Mouse (Mus musculus): ENCODE measurements around the gene Zfp710. TPM values are rescaled to one million over a fixed set of nuclear protein-coding genes. Genes with fewer than 3 reads are reported as not detected.
A peak's percentile ranks its signal among the peaks of the same experiment; 100 is the strongest.

The Zfp710 gene
- total and polyA plus RNA-seq, 3 experiments, result 7.6 to 16.2 (median 14.4) TPM

GRCm38 (mm10) chr7:80026118-80026989, 1.7 kb downstream of the Zfp710 start:
- H3K9ac ChIP-seq (ENCODE audit: insufficient read depth, low read depth), result peak overlapping the region; percentile 100
- H3K79me2 ChIP-seq (replicated peaks; ENCODE audit: control insufficient read depth, extremely low read depth, insufficient read depth, poor library complexity, severe bottlenecking), result peaks cover 44% of the 10 kb centered on the region
- in situ Hi-C loops (cut with MboI; ENCODE audit: low pct_ligation_motif_present, low pct_unique_long_range_greater_than_20kb, low sequenced_read_pairs) (no loop called here), dilution Hi-C loops (cut with MboI; ENCODE audit: extremely low pct_ligation_motif_present, extremely low pct_unique_long_range_greater_than_20kb, low sequenced_read_pairs) (no loop called here)
- no peaks in the 10 kb centered on the region for H3K9me3 ChIP-seq (replicated peaks; ENCODE audit: low read length)
- TF ChIP-seq POLR2A (IDR thresholded peaks at IDR 0.05; ENCODE audit: low read depth, low read length) (peak; percentile 62), NELFE (IDR thresholded peaks at IDR 0.05; ENCODE audit: low read depth, low read length) (peak; percentile 11; the same call in 1 of the 2 replicates), MAZ (IDR thresholded peaks at IDR 0.05; ENCODE audit: low read depth, low read length) (peak; percentile 27; the same call in 1 of the 2 replicates), ETS1 (conservative IDR thresholded peaks at IDR 0.05; ENCODE audit: low read depth, low read length) (peak; percentile 36; the same call in 1 of the 2 replicates), BHLHE40 (IDR thresholded peaks at IDR 0.05; ENCODE audit: low read depth, low read length) (0 out of 2 replicates have a peak, but pooled peaks have one; percentile 35), RCOR1 (conservative IDR thresholded peaks at IDR 0.05; ENCODE audit: low read depth, low read length) (no peak), HCFC1 (IDR thresholded peaks at IDR 0.05; ENCODE audit: low read depth, low read length) (no peak), CHD2 (IDR thresholded peaks at IDR 0.05; ENCODE audit: low read length) (peak; percentile 75), TBP (conservative IDR thresholded peaks at IDR 0.05; ENCODE audit: low read depth, low read length) (0 out of 2 replicates have a peak, but pooled peaks have one; percentile 53), MXI1 (IDR thresholded peaks at IDR 0.05; ENCODE audit: low read depth, low read length) (peak; percentile 61), SIN3A (IDR thresholded peaks at IDR 0.05; ENCODE audit: low read length) (peak; percentile 30), NRF1 (IDR thresholded peaks at IDR 0.05; ENCODE audit: low read depth, low read length) (0 out of 2 replicates have a peak, but pooled peaks have one; percentile 26), KAT2A (IDR thresholded peaks at IDR 0.05; ENCODE audit: insufficient replicate concordance, low read length) (no peak), IRF4 (IDR thresholded peaks at IDR 0.05; ENCODE audit: low read depth, low read length) (peak; percentile 85), TCF12 (IDR thresholded peaks at IDR 0.05; ENCODE audit: low read depth, low read length) (peak; percentile 42), MYC (IDR thresholded peaks at IDR 0.05; ENCODE audit: low read depth, low read length) (no peak)
- H3K27ac ChIP-seq (ENCODE audit: insufficient read depth, low read depth), result peak overlapping the region; percentile 98
- peaks cover 0 to 12% of the 10 kb centered on the region in 2 experiments for H3K36me3 ChIP-seq (replicated peaks in 1 of 2; ENCODE audit: control insufficient read depth in 1 of 2, insufficient read depth in 1 of 2, low read length in 1 of 2)
- H3K4me3 ChIP-seq (replicated peaks in 1 of 3; ENCODE audit: low read depth in 2 of 3, low read length in 2 of 3, poor library complexity in 1 of 3), result peak overlapping the region; percentile 89 to 99 (median 92)
- peak overlapping the region; percentile 74 for H3K4me2 ChIP-seq (ENCODE audit: insufficient read depth, low read depth, poor library complexity, severe bottlenecking)
- peak; percentile 74 for DNase-seq (ENCODE audit: extremely low read depth)
- peaks cover 8 to 37% of the 10 kb centered on the region in 2 experiments for H3K4me1 ChIP-seq (ENCODE audit: control insufficient read depth in 1 of 2, insufficient read depth in 2 of 2)
- no peaks in the 10 kb centered on the region for H3K27me3 ChIP-seq (replicated peaks)

GRCm38 (mm10) chr7:80026990-80027635, 2.5 kb downstream of the Zfp710 start:
- TF ChIP-seq NELFE (IDR thresholded peaks at IDR 0.05; ENCODE audit: low read depth, low read length) (peak; percentile 16), MXI1 (IDR thresholded peaks at IDR 0.05; ENCODE audit: low read depth, low read length) (peak; percentile 61; the same call in 1 of the 2 replicates), ETS1 (conservative IDR thresholded peaks at IDR 0.05; ENCODE audit: low read depth, low read length) (0 out of 2 replicates have a peak, but pooled peaks have one; percentile 5), UBTF (IDR thresholded peaks at IDR 0.05; ENCODE audit: low read depth, low read length) (0 out of 2 replicates have a peak, but pooled peaks have one; percentile 58), JUND (conservative IDR thresholded peaks at IDR 0.05; ENCODE audit: low read depth, low read length) (no peak), ZKSCAN1 (IDR thresholded peaks at IDR 0.05; ENCODE audit: borderline replicate concordance, low read depth, low read length) (no peak), ZMIZ1 (IDR thresholded peaks at IDR 0.05; ENCODE audit: low read depth, low read length) (no peak), RAD21 (IDR thresholded peaks at IDR 0.05; ENCODE audit: low read depth, low read length) (no peak), POLR2A (IDR thresholded peaks at IDR 0.05; ENCODE audit: low read depth, low read length) (peak; percentile 51), ZNF384 (IDR thresholded peaks at IDR 0.05; ENCODE audit: low read depth, low read length) (peak; percentile 80), BHLHE40 (IDR thresholded peaks at IDR 0.05; ENCODE audit: low read depth, low read length) (peak; percentile 71)
- peaks cover 13 to 44% of the 10 kb centered on the region in 2 experiments for H3K4me1 ChIP-seq (ENCODE audit: control insufficient read depth in 1 of 2, insufficient read depth in 2 of 2)
- H3K27ac ChIP-seq (ENCODE audit: insufficient read depth, low read depth), result peak overlapping the region; percentile 98
- no peaks in the 10 kb centered on the region for H3K9me3 ChIP-seq (replicated peaks; ENCODE audit: low read length)
- H3K79me2 ChIP-seq (replicated peaks; ENCODE audit: control insufficient read depth, extremely low read depth, insufficient read depth, poor library complexity, severe bottlenecking), result peaks cover 52% of the 10 kb centered on the region
- peak overlapping the region; percentile 100 for H3K9ac ChIP-seq (ENCODE audit: insufficient read depth, low read depth)
- in situ Hi-C loops (cut with MboI; ENCODE audit: low pct_ligation_motif_present, low pct_unique_long_range_greater_than_20kb, low sequenced_read_pairs) (no loop called here), dilution Hi-C loops (cut with MboI; ENCODE audit: extremely low pct_ligation_motif_present, extremely low pct_unique_long_range_greater_than_20kb, low sequenced_read_pairs) (no loop called here)
- H3K36me3 ChIP-seq (replicated peaks in 1 of 2; ENCODE audit: control insufficient read depth in 1 of 2, insufficient read depth in 1 of 2, low read length in 1 of 2), result peaks cover 0 to 14% of the 10 kb centered on the region in 2 experiments
- H3K4me3 ChIP-seq (replicated peaks in 1 of 3; ENCODE audit: low read depth in 2 of 3, low read length in 2 of 3, poor library complexity in 1 of 3), result peak overlapping the region; percentile 89 to 99 (median 92)
- DNase-seq (ENCODE audit: extremely low read depth), result peak; percentile 39
- H3K27me3 ChIP-seq (replicated peaks), result no peaks in the 10 kb centered on the region
- H3K4me2 ChIP-seq (ENCODE audit: insufficient read depth, low read depth, poor library complexity, severe bottlenecking), result peak overlapping the region; percentile 73; the same call in 1 of the 2 replicates

Data from CH12.LX (cell line).